Mouse (Mus musculus) 416B (cell line): ENCODE data around the gene Ndnf.
A peak's percentile ranks its signal among the peaks of the same experiment; 100 is the strongest.

Experiments
- DNase-seq: peaks from one replicate; pipeline ENCODE4 v3.0.0; 2011; ENCODE audit warnings: low read depth

Ndnf gene

DNA sequence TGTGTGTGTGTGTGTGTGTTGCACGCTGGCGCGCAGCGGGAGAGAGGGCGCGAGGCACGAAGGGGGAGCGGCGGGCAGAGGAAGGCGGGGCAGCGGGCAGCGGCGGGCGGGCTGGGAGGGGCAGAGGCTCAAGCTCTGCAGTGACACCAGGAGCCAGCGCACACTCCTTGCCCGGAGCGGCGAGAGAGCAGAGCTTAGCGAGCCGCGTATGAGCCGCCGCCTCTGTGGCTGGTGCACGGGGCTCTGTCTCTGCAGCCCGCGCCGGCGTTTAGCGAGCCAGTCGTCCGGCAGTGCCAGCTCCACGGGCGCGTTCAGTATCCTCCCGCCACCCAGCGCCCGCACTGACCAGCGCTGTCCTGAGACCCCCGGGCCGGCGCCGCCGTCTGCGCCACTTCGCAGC, at the start of gene Ndnf:
Gene Ndnf (plus strand): TSS at position 140 of the 400 bp plus-strand sequence.
- peak; percentile 53 for DNase-seq

DNA sequence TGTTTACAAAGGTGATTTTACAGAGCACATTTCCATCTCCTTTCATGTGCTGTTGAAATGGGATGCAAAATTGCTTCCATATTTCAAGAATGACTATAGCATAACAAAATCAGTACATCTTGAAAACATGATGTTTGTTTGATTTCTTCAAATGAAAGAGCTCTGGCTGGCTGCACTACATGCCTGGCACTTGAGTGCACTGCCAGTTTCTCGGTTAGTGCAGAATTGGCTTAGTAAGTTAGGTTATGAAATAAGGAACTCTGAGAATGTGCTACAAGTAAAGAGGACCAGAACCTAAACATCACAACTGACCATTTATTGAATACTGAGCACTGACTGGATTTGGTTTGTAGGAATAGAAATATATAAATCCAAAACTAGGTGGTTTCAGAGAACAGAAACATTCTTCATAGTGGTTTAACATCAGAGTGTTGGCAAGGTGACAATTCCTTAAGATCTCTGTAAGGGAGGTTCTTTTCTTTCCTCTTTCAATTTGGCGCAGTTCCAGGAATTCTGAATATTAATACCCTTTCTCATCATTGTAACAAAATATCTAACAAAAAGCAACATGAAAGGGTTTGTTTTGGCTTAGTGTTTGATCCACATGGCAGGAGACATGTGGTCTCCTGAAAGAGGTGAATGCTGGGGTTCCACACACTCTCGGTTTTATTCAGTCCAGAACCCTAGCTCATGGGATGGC, 48.2 kb upstream of the Ndnf start:
- no peak for DNase-seq

DNA sequence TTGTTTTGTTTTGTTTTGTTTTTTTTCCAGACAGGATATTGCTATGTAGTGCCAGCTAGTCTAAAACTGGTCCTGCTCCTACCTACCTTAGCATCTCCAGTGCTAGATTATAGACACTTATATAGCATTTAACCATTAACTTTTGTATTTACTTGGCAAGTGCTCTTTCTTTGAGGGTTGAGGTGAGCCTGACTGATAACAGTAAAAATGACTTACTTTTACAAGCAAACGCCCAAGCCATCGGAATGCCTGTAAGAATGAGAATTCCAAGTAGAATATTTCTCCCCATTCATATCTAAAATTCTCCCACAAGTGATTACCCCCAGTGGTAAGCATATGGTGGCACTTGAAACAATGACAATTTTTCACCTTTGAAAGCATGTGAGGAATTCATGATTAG, 40.8 kb upstream of the Ndnf start:
- DNase-seq, result no peak

DNA sequence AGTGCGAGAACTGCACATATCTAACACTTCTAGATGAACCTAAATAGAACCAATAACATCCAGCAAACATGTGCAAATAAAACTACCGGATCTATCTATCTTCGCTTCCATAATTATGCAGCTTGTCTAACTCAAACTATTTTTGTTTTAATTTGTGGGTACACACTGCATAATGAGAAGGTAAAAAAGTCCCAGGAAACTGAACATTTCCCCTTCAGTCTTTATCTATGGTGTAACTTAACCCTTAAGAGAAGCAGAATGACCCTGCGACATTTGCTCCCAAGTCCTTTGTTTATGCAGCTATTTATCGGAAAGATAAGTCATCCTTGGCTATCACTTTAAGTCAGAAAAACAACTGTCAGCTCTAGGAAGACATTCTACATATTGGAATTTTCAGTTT, 39.2 kb upstream of the Ndnf start:
- no peak for DNase-seq

DNA sequence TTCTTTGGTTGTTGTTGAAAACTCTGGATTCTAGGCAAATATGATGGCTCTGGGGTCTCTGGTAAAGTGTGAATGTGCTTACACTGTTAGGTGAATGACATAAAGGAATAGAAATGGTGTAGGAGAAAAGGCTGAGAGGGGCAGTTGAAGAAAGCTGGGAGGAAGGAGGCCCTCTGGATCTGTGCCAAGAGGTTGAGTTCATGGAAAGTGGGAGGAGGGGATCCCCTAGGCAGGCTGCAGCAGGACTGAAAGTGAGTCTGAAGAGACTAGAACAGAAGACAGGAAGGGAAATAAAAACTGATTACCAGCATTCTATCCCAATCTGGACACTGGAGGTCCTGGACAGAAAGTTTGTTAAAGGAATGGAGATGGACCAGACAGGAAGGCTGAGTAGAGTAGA, 29.0 kb upstream of the Ndnf start:
- DNase-seq, result no peak

DNA sequence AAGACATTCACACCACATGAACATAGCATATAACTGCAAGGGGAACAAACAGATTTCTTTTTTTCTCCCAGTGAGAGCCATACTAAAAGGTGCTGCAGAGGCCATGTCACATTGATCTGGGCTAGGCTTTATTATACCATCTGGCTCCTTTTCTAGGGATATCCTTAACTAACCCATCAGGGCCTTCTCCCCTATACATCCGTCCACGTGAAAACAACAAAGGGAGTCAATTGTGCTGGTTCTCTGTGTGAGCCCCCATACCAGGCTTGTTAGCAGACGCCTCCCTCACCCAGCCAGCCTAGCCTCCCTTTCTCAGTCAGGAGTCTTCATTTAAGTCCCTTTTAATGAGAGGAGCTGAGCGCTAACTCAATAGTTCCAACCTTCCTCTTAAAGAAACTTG, 27.3 kb upstream of the Ndnf start:
- DNase-seq, result no peak

DNA sequence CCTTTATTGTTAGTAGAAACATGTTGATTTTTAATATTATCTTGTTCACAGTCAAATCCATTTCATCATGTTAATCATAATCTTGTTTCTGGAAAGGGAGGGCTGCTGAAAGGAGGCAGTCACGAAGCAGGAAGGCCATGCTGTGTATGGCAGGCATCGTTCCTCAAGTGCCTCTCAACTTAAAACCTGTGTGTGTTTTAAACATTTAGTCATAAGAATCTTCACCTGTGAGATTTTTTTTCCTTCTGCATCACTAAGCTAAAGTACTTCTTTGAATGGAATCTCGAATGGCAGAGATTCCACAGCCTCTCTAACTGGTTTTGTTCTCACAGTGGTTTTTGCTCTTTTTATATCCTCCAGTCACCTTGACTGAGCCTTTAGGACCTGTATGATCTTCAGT, 25.0 kb upstream of the Ndnf start:
- no peak for DNase-seq

DNA sequence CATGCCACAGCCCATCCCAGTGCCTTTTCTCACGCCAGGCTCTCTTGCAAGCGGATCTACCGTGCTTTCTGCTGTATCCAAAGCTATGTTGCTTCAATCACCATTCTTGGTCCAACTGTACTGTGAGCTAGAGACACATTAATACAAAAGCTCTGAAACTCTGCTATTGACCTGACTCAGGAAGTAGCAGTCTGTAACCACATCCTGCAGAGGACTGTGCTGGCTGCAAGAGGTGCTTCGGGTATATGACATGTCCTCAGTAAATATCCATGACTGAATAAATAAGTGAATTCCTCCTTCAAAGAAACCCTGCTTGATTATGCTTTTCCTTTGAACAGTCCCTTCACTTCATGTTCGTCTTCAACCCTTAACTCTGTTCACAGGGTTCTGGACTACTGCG, 23.7 kb upstream of the Ndnf start:
- DNase-seq, result peak; percentile 75

DNA sequence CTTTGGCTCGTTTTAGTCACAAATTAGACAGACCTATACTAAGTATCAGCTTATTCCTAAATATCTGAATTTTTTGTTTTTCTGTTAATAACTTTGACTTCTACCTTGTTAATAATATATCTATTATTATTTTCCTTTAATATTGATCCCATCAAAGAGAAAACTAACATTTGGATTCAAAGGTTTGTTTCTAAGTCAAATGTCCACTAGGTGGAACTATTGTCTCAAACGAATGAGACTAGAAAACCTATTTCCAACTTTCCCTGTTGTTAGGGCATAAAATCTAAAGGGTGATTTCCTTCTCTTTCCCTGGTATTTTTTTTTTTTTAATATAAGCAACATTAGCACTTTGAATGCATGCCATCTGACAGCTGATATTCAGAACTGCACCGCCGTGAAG, 20.0 kb upstream of the Ndnf start:
- DNase-seq, result peak; percentile 51

DNA sequence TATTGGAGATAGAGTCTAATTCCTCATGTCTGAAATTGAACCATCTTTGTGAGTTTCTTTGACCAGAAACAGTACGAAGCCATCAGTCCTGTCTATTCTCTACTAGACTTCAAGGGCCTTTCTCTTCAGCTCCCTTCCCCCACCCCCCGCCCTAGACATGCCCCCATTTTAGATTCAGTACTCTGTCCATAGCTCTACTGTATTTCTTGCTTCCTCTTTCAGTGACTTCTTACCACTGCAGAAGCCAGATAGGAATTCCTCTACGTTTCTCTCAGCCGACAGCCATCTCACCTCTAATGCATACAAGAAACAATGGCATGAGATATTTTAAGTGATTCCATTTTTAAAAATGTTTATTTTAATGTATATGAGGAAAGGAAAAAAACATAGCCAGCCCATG, 10.1 kb upstream of the Ndnf start:
- DNase-seq, result no peak

DNA sequence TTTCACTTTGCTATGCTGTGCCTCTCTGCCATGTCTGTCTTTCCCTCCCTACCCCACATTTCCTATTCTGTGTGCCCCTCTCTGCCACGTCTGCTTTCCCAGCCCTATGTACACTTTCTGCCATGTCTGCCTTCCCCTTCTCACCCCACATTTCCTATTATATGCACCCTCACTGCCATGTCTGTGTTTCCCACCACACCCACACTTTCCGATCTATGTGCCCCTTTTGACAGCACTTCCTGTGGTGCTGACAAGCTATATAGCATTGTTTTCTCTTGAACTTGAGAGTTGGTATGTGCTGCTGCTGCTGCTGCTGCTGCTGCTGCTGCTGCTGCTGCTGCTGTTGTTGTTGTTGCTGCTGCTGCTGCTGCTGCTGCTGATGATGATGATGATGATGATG, 9.3 kb upstream of the Ndnf start:
- peak; percentile 15 for DNase-seq

DNA sequence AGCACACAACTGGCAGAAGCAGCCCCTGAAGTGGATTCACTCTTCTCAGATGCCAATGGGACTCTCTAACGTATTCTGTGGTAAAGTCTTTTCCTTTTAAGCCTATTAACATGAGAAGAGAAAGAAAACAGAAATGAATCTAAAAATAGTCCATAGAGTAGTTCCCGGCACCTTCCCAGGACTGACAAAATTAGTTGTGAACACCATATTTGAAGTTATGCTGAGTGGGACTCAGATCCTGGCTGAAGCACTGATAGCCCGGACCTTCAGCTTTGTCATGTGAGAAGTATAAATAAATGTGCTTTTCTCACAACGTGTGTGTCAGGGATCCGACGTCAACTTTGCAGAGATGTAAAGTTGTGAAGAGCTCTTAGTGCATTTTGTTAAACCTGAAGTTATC, 7.4 kb upstream of the Ndnf start:
- no peak for DNase-seq

DNA sequence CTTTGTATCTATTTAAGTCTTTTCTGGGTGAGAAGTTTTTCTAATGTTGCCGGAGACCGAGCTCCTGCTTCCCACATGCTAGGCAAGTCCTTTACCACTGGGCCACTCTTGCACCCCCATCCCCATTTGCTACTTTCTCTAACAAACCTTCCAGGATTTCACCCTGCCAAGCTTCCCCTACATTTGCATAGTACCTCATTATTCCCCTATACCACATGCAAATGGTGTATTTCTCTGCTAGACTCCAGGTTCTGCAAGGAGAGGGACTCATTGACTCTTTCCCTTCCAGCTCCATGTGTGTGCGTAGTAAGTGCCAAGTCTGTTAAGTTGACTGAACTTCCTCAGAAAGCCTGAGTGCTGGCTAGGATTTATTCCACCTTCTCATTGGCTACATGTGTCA, 5.1 kb upstream of the Ndnf start:
- DNase-seq, result no peak

DNA sequence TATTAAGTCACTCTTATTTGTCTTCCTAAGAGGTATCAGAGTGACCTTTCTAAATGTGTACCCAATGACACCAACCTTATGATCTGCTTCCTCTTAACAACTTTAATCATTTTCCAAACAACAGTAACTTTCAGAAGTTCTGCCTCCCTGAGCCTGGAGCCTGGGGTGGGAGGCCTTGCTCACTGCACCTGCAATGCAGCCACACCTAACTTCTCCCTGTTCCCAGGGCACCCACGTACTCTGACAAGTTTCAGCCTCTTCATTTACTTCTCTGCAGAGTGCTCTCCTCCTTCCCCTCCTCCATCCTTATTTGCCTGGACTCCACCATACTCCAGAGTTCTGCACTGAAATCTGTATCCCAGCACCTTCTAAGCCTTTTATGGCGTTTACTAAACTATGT, 1.4 kb upstream of the Ndnf start:
- DNase-seq, result no peak

DNA sequence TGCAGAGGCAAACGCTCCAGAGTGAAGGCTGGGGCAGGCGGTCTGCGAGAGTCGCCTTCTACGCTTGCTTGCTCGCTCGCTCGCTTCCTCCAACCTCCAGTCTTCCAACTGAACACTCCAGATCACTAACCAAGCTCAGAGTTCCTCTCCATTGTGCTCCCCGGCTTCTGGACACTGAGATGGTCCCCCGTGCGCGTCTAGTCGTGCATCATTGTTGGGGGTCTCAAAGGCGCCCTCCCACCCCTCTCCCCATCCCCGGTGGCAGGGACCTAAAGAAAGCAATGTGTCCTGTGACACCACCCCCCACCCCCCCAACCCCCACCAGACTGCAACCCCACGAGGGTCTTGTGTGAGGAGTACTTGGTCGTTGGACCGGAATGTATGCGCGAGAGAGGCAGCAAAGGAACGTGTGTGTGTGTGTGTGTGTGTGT, 394 bp upstream of the Ndnf start:
- no peak for DNase-seq

DNA sequence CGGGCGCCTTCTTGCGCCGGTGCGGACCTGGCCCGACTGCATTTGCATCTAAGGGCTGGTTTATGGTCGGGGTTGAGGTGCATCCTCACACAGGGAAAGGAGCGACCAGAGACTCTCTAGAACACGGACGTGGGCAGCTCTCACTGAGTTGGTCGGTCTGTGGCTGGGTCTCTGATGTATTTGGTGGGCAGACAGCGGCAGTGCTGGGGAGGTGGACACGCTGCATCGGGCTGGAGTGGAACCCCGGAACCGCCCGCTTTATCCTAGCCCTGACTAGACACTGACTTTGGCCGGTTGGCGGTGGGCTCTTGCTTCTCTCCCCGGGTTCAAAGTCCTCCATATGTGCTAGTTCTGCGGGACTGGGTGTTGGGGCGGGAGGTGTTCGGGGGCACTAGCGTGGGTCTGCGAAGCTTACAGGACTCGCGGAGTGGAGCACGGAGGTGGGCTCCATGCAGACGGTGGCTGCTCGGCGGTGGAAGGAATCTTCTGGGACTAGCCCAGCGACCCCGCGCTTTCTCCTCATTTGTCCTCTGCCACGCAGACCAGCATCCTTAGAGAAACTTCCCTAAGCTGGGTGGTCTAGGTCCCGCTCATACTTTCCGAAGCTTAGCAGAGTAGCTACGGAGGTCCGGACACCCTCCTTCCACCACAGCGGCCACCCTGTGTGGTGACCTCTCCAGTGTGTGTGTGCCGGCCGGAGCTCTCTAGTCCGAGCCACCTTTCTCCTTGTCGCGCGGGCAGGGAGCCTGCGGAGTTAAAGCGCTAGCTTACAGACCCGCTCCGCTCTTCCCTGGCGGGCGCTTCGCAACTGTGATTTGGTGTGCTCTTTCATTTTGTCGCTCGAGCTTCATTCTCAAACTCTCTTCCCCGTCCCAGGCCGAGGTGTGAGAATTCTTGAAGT, 991 bp downstream of the Ndnf start:
- DNase-seq, result no peak

DNA sequence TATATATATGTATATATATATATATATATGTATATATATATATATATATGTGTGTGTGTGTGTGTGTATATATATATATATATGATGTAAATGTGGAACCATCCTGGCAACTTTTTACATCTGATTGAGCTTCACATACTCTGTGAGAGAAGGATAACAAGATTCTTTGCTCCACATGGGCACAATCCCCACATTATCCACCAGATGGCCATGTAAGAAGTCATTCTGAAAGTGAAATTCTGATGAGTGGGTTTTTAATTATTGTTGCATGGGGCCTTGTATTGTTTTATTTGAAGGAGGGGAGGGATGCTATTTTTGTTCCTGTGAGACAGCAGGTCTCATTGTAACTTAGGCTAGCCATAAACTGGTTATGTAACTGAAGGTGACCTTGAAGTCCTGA, 22.5 kb downstream of the Ndnf start:
- peak; percentile 3 for DNase-seq

DNA sequence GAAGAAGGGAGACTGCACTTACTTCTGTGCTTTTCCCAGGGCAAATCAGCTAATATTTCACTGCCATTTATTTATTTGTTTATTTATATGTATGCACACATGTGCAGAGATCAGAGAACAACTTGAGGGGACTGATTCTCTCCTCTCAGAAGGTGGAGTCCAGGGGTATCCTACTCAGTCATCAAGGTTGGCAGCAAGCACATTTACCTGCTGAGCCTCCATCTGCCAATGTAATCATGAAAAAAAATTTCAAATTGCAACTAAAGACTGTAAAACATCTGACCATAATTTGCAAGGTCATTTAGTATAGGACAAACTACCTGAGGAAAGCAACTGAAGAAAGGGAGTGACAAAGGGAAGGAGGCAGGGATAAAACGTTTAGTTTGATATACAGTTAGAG, 49.3 kb downstream of the Ndnf start:
- no peak for DNase-seq

DNA sequence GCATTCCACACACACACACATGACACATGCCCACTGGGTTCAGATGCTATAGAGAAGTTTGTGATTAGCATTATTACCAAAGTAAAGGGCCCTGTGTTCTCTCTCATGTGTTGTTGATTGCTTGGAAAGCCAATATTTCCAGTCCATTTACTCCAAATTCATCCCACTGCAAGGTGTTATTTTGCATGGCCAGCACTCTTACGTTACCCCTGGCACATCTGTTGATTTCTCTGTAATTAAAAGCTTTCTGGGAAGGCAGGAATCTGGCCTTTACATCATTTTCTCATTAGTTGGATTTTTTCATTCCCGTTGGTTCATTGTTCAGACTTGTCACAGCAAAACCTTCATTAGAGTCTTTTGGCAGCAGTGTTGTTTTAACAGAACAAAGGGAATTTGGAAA, 54.3 kb downstream of the Ndnf start:
- DNase-seq, result no peak

DNA sequence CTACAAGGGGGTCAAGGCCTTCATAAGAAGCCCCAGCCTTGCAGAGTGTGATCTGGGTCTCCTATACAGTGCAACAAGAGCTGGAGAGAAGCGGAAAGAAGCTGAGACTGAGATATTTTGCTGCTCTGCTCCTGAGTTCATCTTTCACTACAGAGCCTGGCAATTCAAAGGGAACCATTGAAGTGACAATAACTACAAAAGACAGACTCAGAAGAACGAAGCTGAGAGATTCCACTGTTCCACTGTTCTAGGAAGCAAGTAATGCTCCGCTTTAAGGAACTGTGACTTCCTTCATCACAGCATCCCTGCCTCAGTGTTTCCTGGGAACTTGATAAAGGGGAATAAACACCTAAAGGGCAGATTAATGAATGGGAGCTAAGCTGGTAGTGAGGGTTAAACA, 56.9 kb downstream of the Ndnf start:
- DNase-seq, result no peak

DNA sequence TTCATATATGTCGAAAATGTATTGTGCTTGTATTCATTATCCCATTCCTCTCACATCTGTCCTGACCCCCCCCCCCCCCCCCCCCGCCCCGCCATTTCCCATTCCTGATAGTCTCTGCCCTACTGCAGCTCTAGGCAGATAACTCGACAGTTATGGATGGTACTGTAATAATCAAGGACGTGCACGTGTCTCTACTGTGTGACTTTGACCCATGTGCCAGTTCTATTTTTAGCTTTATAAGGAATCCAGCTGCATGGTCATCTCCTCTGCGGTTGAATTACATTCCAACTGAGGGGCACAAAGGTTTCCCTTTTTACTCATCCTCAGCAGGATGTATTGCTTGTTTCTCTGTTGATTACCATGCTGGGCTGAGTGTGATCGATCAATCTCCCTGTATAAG, 68.1 kb downstream of the Ndnf start:
- no peak for DNase-seq

DNA sequence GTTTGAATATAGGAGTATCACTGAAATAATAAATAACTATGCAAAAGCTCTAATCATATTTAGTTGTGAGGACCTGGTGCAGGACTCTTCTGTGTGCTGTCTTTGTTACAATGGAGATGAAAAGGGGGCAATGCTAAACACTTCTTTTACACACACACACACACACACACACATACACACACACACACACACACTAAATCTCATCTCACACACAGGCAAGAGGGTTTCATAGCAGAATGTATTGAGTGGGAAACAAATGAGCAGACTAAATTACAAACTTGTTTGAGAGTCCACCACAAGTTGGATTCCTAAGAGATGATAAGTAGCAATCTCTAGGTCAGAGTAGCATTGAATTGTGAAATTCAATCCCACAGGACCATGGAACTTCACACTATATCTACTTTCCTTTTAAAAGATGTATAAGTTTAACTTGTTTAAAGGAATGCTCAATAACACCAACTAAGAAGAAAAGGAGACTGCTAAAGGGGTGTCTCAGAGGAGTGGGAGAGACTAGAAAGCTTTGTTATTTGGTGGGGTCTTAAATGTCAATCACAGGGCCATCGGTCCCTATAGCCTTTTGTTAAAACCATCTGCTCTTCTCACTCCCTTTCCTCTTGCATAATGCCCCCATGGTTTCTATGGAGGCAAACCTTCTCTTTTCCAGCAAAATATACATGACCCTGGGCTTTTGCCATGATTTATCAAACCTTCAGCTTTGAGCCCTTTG, 71.9 kb downstream of the Ndnf start:
- no peak for DNase-seq

DNA sequence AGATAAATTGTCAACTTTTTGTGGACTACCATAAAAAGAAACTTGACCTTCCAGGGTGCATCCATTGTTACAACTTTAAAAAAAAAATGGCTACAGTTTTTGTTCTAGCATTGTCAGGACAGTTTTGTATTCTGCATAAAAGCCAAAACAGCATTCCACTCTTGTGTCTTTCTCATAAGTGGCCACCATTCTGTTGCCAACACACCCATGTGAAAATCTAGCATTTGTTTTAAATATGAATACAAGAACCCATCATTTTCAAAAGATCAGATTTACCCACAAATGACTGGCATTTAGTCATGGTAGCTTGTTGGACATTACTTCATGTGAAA, 72.4 kb downstream of the Ndnf start:
- no peak for DNase-seq
